Mouse (Mus musculus) common myeloid progenitor, adult 5-6 weeks (primary cell): Measurements from ENCODE around the gene Ccdc171. TPM values are rescaled to one million over a fixed set of nuclear protein-coding genes. Genes with fewer than 3 reads are reported as not detected.
"Not testable (repeated sequence)": the region's sequence is repeated elsewhere in the genome, so short reads cannot be mapped to it uniquely, and the experiment has no call there.

ENCODE experiments used
- ATAC-seq: replicated peaks from 2 replicates; pipeline ENCODE4 v1.8.0; 2016; ENCODE audit warnings: low read depth, mild to moderate bottlenecking, moderate TSS enrichment, inconsistent platforms; ENCODE audit not compliant: poor library complexity, severe bottlenecking
- total RNA-seq: library from RNA; stranded (forward); fragments of 200-1000, 187-1606 nt; gene quantifications from 2 replicates; pipeline ENCODE4 v1.2.3, GENCODE M21; 2017

The Ccdc171 gene
- total RNA-seq, 1 experiment from 2014 or later: 21.4 TPM

- no peak for ATAC-seq
Measured at GRCm38 (mm10) chr4:83522066-83522465, 3.3 kb upstream of the Ccdc171 start.

- no peak for ATAC-seq
Measured at GRCm38 (mm10) chr4:83524456-83524842, 896 bp upstream of the Ccdc171 start.

- ATAC-seq: peak; percentile 59
Measured at GRCm38 (mm10) chr4:83525690-83526055, 328 bp downstream of the Ccdc171 start.

GRCm38 (mm10) chr4:83526270-83526987 lies 1.1 kb downstream of the Ccdc171 start:
- peak; percentile 15 for ATAC-seq

- ATAC-seq: no peak
Measured at GRCm38 (mm10) chr4:83526988-83527334, 1.6 kb downstream of the Ccdc171 start.

GRCm38 (mm10) chr4:83527921-83528320 lies 2.6 kb downstream of the Ccdc171 start:
- ATAC-seq: no peak

- not testable (repeated sequence) for ATAC-seq
Measured at GRCm38 (mm10) chr4:83530060-83530459, 4.7 kb downstream of the Ccdc171 start.

GRCm38 (mm10) chr4:83533168-83533911 lies 8.0 kb downstream of the Ccdc171 start:
- ATAC-seq: no peak

GRCm38 (mm10) chr4:83534024-83534423 lies 8.7 kb downstream of the Ccdc171 start:
- ATAC-seq: no peak

GRCm38 (mm10) chr4:83549501-83549900 lies 24.2 kb downstream of the Ccdc171 start:
- ATAC-seq: peak; percentile 39

GRCm38 (mm10) chr4:83567190-83568113 lies 42.1 kb downstream of the Ccdc171 start:
- peak; percentile 93 for ATAC-seq

GRCm38 (mm10) chr4:83568145-83568544 lies 42.8 kb downstream of the Ccdc171 start:
- peak; percentile 30; the same call in 1 of the 2 replicates for ATAC-seq

- peak; percentile 62 for ATAC-seq
Measured at GRCm38 (mm10) chr4:83570569-83570968, 45.2 kb downstream of the Ccdc171 start.

GRCm38 (mm10) chr4:83571033-83571432 lies 45.7 kb downstream of the Ccdc171 start:
- ATAC-seq: no peak

- ATAC-seq: no peak
Measured at GRCm38 (mm10) chr4:83572521-83572920, 47.2 kb downstream of the Ccdc171 start.

- ATAC-seq: peak; percentile 87
Measured at GRCm38 (mm10) chr4:83576315-83576714, 51.0 kb downstream of the Ccdc171 start.

GRCm38 (mm10) chr4:83580157-83580556 lies 54.8 kb downstream of the Ccdc171 start:
- peak; percentile 48; the same call in 1 of the 2 replicates for ATAC-seq

GRCm38 (mm10) chr4:83587563-83587962 lies 62.2 kb downstream of the Ccdc171 start:
- no peak for ATAC-seq

GRCm38 (mm10) chr4:83596486-83596885 lies 71.1 kb downstream of the Ccdc171 start:
- peak; percentile 78 for ATAC-seq

GRCm38 (mm10) chr4:83611111-83611510 lies 85.8 kb downstream of the Ccdc171 start:
- ATAC-seq: no peak
